Mouse (Mus musculus) ZHBTc4 (cell line): ENCODE measurements around the gene Frmd6.
A peak's percentile ranks its signal among the peaks of the same experiment; 100 is the strongest.

Source experiments
- DNase-seq: peaks from one replicate; pipeline ENCODE4 v3.0.0-alpha.2; 2011; ENCODE audit warnings: low read depth, low spot score

Gene Frmd6

GRCm38 (mm10) chr12:70807975-70808374 is 17.3 kb upstream of the Frmd6 start:
- no peak for DNase-seq

- no peak for DNase-seq
These were observed 15.4 kb upstream of the Frmd6 start for GRCm38 (mm10) chr12:70809957-70810356.

GRCm38 (mm10) chr12:70811772-70812171 is 13.5 kb upstream of the Frmd6 start:
- DNase-seq = no peak

- no peak for DNase-seq
These were observed 13.1 kb upstream of the Frmd6 start for GRCm38 (mm10) chr12:70812176-70812575.

GRCm38 (mm10) chr12:70812822-70813465 is 12.4 kb upstream of the Frmd6 start:
- peak; percentile 85 for DNase-seq

GRCm38 (mm10) chr12:70816731-70817130 is 8.6 kb upstream of the Frmd6 start:
- no peak for DNase-seq

GRCm38 (mm10) chr12:70824017-70824416 is 1.3 kb upstream of the Frmd6 start:
- no peak for DNase-seq

GRCm38 (mm10) chr12:70825651-70826317 is 470 bp downstream of the Frmd6 start:
- DNase-seq = peak; percentile 67

- DNase-seq = no peak
These were observed 1.2 kb downstream of the Frmd6 start for GRCm38 (mm10) chr12:70826318-70827072.

GRCm38 (mm10) chr12:70827187-70827900 is 2.0 kb downstream of the Frmd6 start:
- DNase-seq = no peak

- no peak for DNase-seq
These were observed 2.6 kb downstream of the Frmd6 start for GRCm38 (mm10) chr12:70827901-70828271.

- DNase-seq = no peak
These were observed 5.8 kb downstream of the Frmd6 start for GRCm38 (mm10) chr12:70830982-70831566.

GRCm38 (mm10) chr12:70832216-70832998 is 7.1 kb downstream of the Frmd6 start:
- no peak for DNase-seq

- DNase-seq = no peak
These were observed 7.7 kb downstream of the Frmd6 start for GRCm38 (mm10) chr12:70833050-70833449.

GRCm38 (mm10) chr12:70834043-70834442 is 8.7 kb downstream of the Frmd6 start:
- no peak for DNase-seq

GRCm38 (mm10) chr12:70835004-70835403 is 9.7 kb downstream of the Frmd6 start:
- no peak for DNase-seq

GRCm38 (mm10) chr12:70837792-70838321 is 12.5 kb downstream of the Frmd6 start:
- no peak for DNase-seq

GRCm38 (mm10) chr12:70845371-70845770 is 20.1 kb downstream of the Frmd6 start:
- no peak for DNase-seq

GRCm38 (mm10) chr12:70849024-70849423 is 23.7 kb downstream of the Frmd6 start:
- DNase-seq = peak; percentile 36

- DNase-seq = no peak
These were observed 24.4 kb downstream of the Frmd6 start for GRCm38 (mm10) chr12:70849517-70850291.
